Comparison of ENCODE assay signal across 24 mouse cellular contexts in genomic region chr1:11406026-11406425, GRCm38 (mm10). TPM values are rescaled to one million over a fixed set of nuclear protein-coding genes. Genes with fewer than 3 reads are reported as not detected.
A peak's percentile ranks its signal among the peaks of the same experiment; 100 is the strongest.
DNase-seq lines count a peak whose midpoint lies in the region; ATAC-seq and TF ChIP-seq lines count a peak whose summit lies in the region.
"Had no signal": no experiment of that assay in that cellular context is flagged by ENCODE, and none has a peak within 500 bp of the region (broad histone marks: within the 10 kb centered on the region; RNA-seq: fewer than 3 reads in every experiment).

No protein-coding gene starts in this region.

- 80% methylated on average over 3 of the region's 3 CpGs for WGBS in midbrain, embryonic 14.5 days
- 89% methylated on average over 3 of the region's 3 CpGs for WGBS in midbrain, embryonic 11.5 days
- 83% methylated on average over 3 of the region's 3 CpGs for WGBS in midbrain, embryonic 15.5 days
- WGBS in midbrain, postnatal 0 days: 78% methylated on average over 3 of the region's 3 CpGs
- 82% methylated on average over 3 of the region's 3 CpGs for WGBS in midbrain, embryonic 16.5 days
- WGBS in midbrain, embryonic 10.5 days: 86% methylated on average over 3 of the region's 3 CpGs
- 66% methylated on average over 3 of the region's 3 CpGs for WGBS in neural tube, embryonic 14.5 days

- H3K27ac ChIP-seq in midbrain, embryonic 14.5 days (replicated peaks; ENCODE audit: low read depth, low read length): no peak overlapping the region
- H3K27ac ChIP-seq in midbrain, embryonic 11.5 days (ENCODE audit: low read depth, low read length): no peak overlapping the region
- H3K27ac ChIP-seq in midbrain, embryonic 15.5 days: no peak overlapping the region
- H3K27ac ChIP-seq in midbrain, postnatal 0 days (ENCODE audit: low read depth, low read length): no peak overlapping the region
- H3K27ac ChIP-seq in midbrain, embryonic 16.5 days (ENCODE audit: low read length): no peak overlapping the region
- no peak overlapping the region for H3K27ac ChIP-seq in midbrain, embryonic 10.5 days (replicated peaks)
- H3K27ac ChIP-seq in neural tube, embryonic 14.5 days (ENCODE audit: low read depth, low read length): no peak overlapping the region

- no peaks in the 10 kb centered on the region for H3K9me3 ChIP-seq in midbrain, embryonic 14.5 days (ENCODE audit: control insufficient read depth, low read length)
- no peaks in the 10 kb centered on the region for H3K9me3 ChIP-seq in midbrain, embryonic 11.5 days (ENCODE audit: control insufficient read depth, low read length)
- no peaks in the 10 kb centered on the region for H3K9me3 ChIP-seq in midbrain, embryonic 15.5 days
- no peaks in the 10 kb centered on the region for H3K9me3 ChIP-seq in midbrain, postnatal 0 days (ENCODE audit: low read length)
- H3K9me3 ChIP-seq in midbrain, embryonic 16.5 days (replicated peaks; ENCODE audit: control insufficient read depth, low read length, poor library complexity, severe bottlenecking): no peaks in the 10 kb centered on the region
- no peaks in the 10 kb centered on the region for H3K9me3 ChIP-seq in midbrain, embryonic 10.5 days (replicated peaks)
- no peaks in the 10 kb centered on the region for H3K9me3 ChIP-seq in neural tube, embryonic 14.5 days (ENCODE audit: control insufficient read depth, low read length)
- H3K9me3 ChIP-seq: G1E had no signal

- H3K4me3 ChIP-seq in midbrain, embryonic 14.5 days (replicated peaks; ENCODE audit: low read depth, low read length): no peak overlapping the region
- no peak overlapping the region for H3K4me3 ChIP-seq in midbrain, embryonic 11.5 days (ENCODE audit: low read depth, low read length)
- H3K4me3 ChIP-seq in midbrain, embryonic 15.5 days: no peak overlapping the region
- H3K4me3 ChIP-seq in midbrain, postnatal 0 days (ENCODE audit: low read depth, low read length): no peak overlapping the region
- no peak overlapping the region for H3K4me3 ChIP-seq in midbrain, embryonic 16.5 days (ENCODE audit: low read depth, low read length)
- no peak overlapping the region for H3K4me3 ChIP-seq in midbrain, embryonic 10.5 days
- no peak overlapping the region for H3K4me3 ChIP-seq in neural tube, embryonic 14.5 days (ENCODE audit: low read depth, low read length)

- no peaks in the 10 kb centered on the region for H3K27me3 ChIP-seq in midbrain, embryonic 14.5 days (ENCODE audit: control insufficient read depth, insufficient read depth, low read length)
- no peaks in the 10 kb centered on the region for H3K27me3 ChIP-seq in midbrain, embryonic 11.5 days (ENCODE audit: control insufficient read depth, insufficient read depth, low read length)
- H3K27me3 ChIP-seq in midbrain, embryonic 15.5 days (replicated peaks): no peaks in the 10 kb centered on the region
- H3K27me3 ChIP-seq in midbrain, postnatal 0 days (ENCODE audit: insufficient read depth, low read length): no peaks in the 10 kb centered on the region
- no peaks in the 10 kb centered on the region for H3K27me3 ChIP-seq in midbrain, embryonic 16.5 days (ENCODE audit: control insufficient read depth, insufficient read depth, low read depth, low read length)
- no peaks in the 10 kb centered on the region for H3K27me3 ChIP-seq in midbrain, embryonic 10.5 days (ENCODE audit: low read depth, poor library complexity, severe bottlenecking)
- H3K27me3 ChIP-seq in neural tube, embryonic 14.5 days (ENCODE audit: control insufficient read depth, insufficient read depth, low read length): no peaks in the 10 kb centered on the region
- H3K27me3 ChIP-seq: CH12.LX had no signal

- H3K4me2 ChIP-seq in midbrain, embryonic 14.5 days (ENCODE audit: low read length): no peak overlapping the region
- H3K4me2 ChIP-seq in midbrain, embryonic 11.5 days: no peak overlapping the region
- no peak overlapping the region for H3K4me2 ChIP-seq in midbrain, embryonic 15.5 days
- no peak overlapping the region for H3K4me2 ChIP-seq in midbrain, postnatal 0 days (ENCODE audit: low read depth, low read length, poor library complexity, severe bottlenecking)
- H3K4me2 ChIP-seq in midbrain, embryonic 16.5 days (ENCODE audit: low read length): no peak overlapping the region
- no peak overlapping the region for H3K4me2 ChIP-seq in neural tube, embryonic 14.5 days (ENCODE audit: low read depth, low read length)

- ATAC-seq in midbrain, embryonic 14.5 days (ENCODE audit: low FRiP score, low TSS enrichment): no peak
- no peak for ATAC-seq in midbrain, embryonic 11.5 days (ENCODE audit: low FRiP score)
- 0 out of 2 replicates have a peak, but pooled peaks have one; percentile 50 for ATAC-seq in midbrain, embryonic 15.5 days (replicated peaks)
- no peak for ATAC-seq in midbrain, postnatal 0 days (ENCODE audit: low FRiP score)
- ATAC-seq in midbrain, embryonic 16.5 days: 0 out of 2 replicates have a peak, but pooled peaks have one; percentile 51
- ATAC-seq in neural tube, embryonic 14.5 days (ENCODE audit: low read depth): peak; percentile 61
- ATAC-seq: activated CD4-positive, CD25-positive, alpha-beta regulatory T cell, adult 4 months; CD4-positive, CD25-positive, alpha-beta regulatory T cell, adult 4 months; Patski had no signal

- TF ChIP-seq CTCF in midbrain, postnatal 0 days (IDR thresholded peaks at IDR 0.05): no peak

- no peaks in the 10 kb centered on the region for H3K4me1 ChIP-seq in midbrain, embryonic 14.5 days (ENCODE audit: control insufficient read depth, insufficient read depth, low read length)
- H3K4me1 ChIP-seq in midbrain, embryonic 11.5 days (ENCODE audit: control insufficient read depth, insufficient read depth, low read length): no peaks in the 10 kb centered on the region
- H3K4me1 ChIP-seq in midbrain, embryonic 15.5 days: no peaks in the 10 kb centered on the region
- H3K4me1 ChIP-seq in midbrain, postnatal 0 days (ENCODE audit: insufficient read depth, low read length): no peaks in the 10 kb centered on the region
- no peaks in the 10 kb centered on the region for H3K4me1 ChIP-seq in midbrain, embryonic 16.5 days (ENCODE audit: control insufficient read depth, insufficient read depth, low read length)
- no peaks in the 10 kb centered on the region for H3K4me1 ChIP-seq in midbrain, embryonic 10.5 days
- no peaks in the 10 kb centered on the region for H3K4me1 ChIP-seq in neural tube, embryonic 14.5 days (ENCODE audit: control insufficient read depth, insufficient read depth, low read length)

- H3K9ac ChIP-seq in midbrain, embryonic 14.5 days (replicated peaks; ENCODE audit: low read length): no peak overlapping the region
- no peak overlapping the region for H3K9ac ChIP-seq in midbrain, embryonic 11.5 days (ENCODE audit: low read length)
- no peak overlapping the region for H3K9ac ChIP-seq in midbrain, embryonic 15.5 days
- no peak overlapping the region for H3K9ac ChIP-seq in midbrain, postnatal 0 days (replicated peaks; ENCODE audit: low read length, poor library complexity, severe bottlenecking)
- H3K9ac ChIP-seq in midbrain, embryonic 16.5 days (ENCODE audit: low read depth, low read length): no peak overlapping the region
- no peak overlapping the region for H3K9ac ChIP-seq in neural tube, embryonic 14.5 days (replicated peaks; ENCODE audit: low read depth, low read length)

- H3K36me3 ChIP-seq in midbrain, embryonic 14.5 days (ENCODE audit: control insufficient read depth, insufficient read depth, low read length): no peaks in the 10 kb centered on the region
- no peaks in the 10 kb centered on the region for H3K36me3 ChIP-seq in midbrain, embryonic 11.5 days (ENCODE audit: control insufficient read depth, insufficient read depth, low read length)
- no peaks in the 10 kb centered on the region for H3K36me3 ChIP-seq in midbrain, embryonic 15.5 days (replicated peaks)
- H3K36me3 ChIP-seq in midbrain, postnatal 0 days (ENCODE audit: insufficient read depth, low read length): no peaks in the 10 kb centered on the region
- H3K36me3 ChIP-seq in midbrain, embryonic 16.5 days (ENCODE audit: control insufficient read depth, insufficient read depth, low read length): no peaks in the 10 kb centered on the region
- H3K36me3 ChIP-seq in midbrain, embryonic 10.5 days: no peaks in the 10 kb centered on the region
- no peaks in the 10 kb centered on the region for H3K36me3 ChIP-seq in neural tube, embryonic 14.5 days (ENCODE audit: control insufficient read depth, insufficient read depth, low read length)
- H3K36me3 ChIP-seq: G1E had no signal

- DNase-seq in midbrain, embryonic 14.5 days: peak; percentile 12
- no peak for DNase-seq in midbrain, embryonic 11.5 days (ENCODE audit: low spot score, missing footprints)
- no peak for DNase-seq in midbrain, postnatal 0 days (ENCODE audit: low spot score)
- no peak for DNase-seq in midbrain, embryonic 10.5 days (ENCODE audit: low spot score)
- no peak for DNase-seq in neural tube, embryonic 10.5 days (ENCODE audit: extremely low spot score, low spot score)
- DNase-seq: adrenal gland, adult 2 months; adrenal gland, adult 8-10 months; adrenal gland, postnatal 10 days; adrenal gland, postnatal 14 days; adrenal gland, postnatal 25 days; adrenal gland, postnatal 36 days; B cell, adult 2 months; cerebellum, adult 11 months; cerebellum, adult 11-12 months had no signal

RNA-seq across cellular contexts. Expression of gene A830018L16Rik, which starts 7.9 kb away (rescaled TPM):
- polyA plus RNA-seq in midbrain, embryonic 14.5 days (2014; fragmentation: Nextera tagmentation; extraction: Ambion mirVana): 7.9 and 15.2 TPM in 2 replicates
- polyA plus RNA-seq in midbrain, embryonic 11.5 days (2014; fragmentation: Nextera tagmentation; extraction: Ambion mirVana): 2.7 and 4.7 TPM in 2 replicates
- polyA plus RNA-seq in midbrain, embryonic 15.5 days (2015; fragmentation: Nextera tagmentation; extraction: Ambion mirVana): 10.5 and 10.7 TPM in 2 replicates
- total RNA-seq in midbrain, postnatal 0 days (2014; rRNA removed): 22.6 and 38.3 TPM in 2 replicates
- polyA plus RNA-seq in midbrain, postnatal 0 days (2015; fragmentation: Nextera tagmentation; extraction: Ambion mirVana): 13.8 and 14.2 TPM in 2 replicates
- polyA plus RNA-seq in midbrain, embryonic 16.5 days (2015; fragmentation: Nextera tagmentation; extraction: Ambion mirVana): 15.1 and 16.6 TPM in 2 replicates
- polyA plus RNA-seq in midbrain, embryonic 10.5 days (2016; fragmentation: Nextera tagmentation; extraction: Ambion mirVana): 3.1 and 4.3 TPM in 2 replicates
- 20.7 and 26.3 TPM in 2 replicates for polyA plus RNA-seq in neural tube, embryonic 14.5 days (2014; fragmentation: Nextera tagmentation; extraction: Ambion mirVana)
- total RNA-seq: CH12.LX, MEL had no signal
- polyA plus RNA-seq: activated CD4-positive, CD25-positive, alpha-beta regulatory T cell, adult 4 months; C2C12; CD4-positive, CD25-positive, alpha-beta regulatory T cell, adult 4 months; G1E had no signal

Comparison
In these comparisons a context has a peak if more than half of its experiments do, and no peak if none do; other contexts are left out.
1. ATAC-seq: peak in midbrain, embryonic 15.5 days (single experiment), midbrain, embryonic 16.5 days (single experiment) and neural tube, embryonic 14.5 days (single experiment); none in midbrain, embryonic 14.5 days (single experiment), midbrain, embryonic 11.5 days (single experiment) and midbrain, postnatal 0 days (single experiment).